Mouse (Mus musculus): ENCODE results near the gene Ppp3ca.

DNA sequence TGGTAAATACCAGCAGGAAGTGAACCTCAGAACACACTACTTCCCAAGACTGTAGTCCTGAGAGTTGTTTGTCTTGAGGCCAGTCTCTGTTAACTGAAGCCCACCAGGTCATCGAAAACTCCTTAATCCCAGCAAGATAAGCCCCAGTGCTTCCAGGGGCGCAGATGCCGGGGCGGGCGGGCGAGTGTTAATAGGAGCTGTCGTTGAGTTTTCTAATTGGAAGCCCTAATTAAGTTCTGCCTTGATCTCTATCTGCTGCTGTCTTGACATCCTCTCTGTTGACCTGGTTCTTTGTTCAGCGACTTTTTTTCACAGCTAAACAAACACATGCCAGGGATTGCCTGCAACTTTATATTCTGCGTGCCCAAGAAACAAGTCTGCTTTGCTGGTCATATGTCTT lies 165.9 kb downstream of the Ppp3ca start:
- no peak for TF ChIP-seq POLR2A (IDR thresholded peaks at IDR 0.05; ENCODE audit: low read depth, low read length)
- TF ChIP-seq CTCF (IDR thresholded peaks at IDR 0.05; ENCODE audit: extremely low read depth, insufficient read length, insufficient replicate concordance, low read depth, low read length), result no peak

Measured in small intestine, adult 2 months (tissue).